Mouse (Mus musculus) myocyte (in vitro differentiated cells): ENCODE measurements around the gene Etv6.

ENCODE experiments used
- MAX ChIP-seq: IDR thresholded peaks from one replicate; pipeline ENCODE4 v1.6.1; 2011; ENCODE audit warnings: low read depth, mild to moderate bottlenecking, control low read depth
- POLR2A ChIP-seq: IDR thresholded peaks from one replicate; pipeline ENCODE4 v1.6.1; 2011; ENCODE audit warnings: low read depth, mild to moderate bottlenecking, control low read depth, moderate library complexity; ENCODE audit not compliant: insufficient read length

DNA sequence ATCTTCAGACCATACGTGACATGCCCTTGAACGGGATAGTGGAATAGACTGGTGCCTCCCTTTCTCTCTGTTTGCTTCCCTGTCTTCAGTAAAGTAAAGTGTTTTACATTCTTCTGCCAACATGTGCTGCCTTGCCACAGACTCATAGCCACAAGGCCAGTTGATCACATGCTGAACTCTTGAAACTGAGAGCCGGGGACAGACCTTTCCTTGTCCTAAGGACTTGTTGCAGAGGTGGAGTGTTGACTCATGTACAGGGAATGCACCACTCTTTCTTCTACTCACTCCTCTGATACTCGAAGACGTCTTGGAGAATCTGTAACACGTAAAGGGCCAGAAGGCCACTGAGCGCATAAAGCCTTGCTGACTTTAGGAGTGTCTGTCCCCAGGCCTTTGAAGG, 94.3 kb downstream of the Etv6 start:
- no peak for TF ChIP-seq POLR2A
- no peak for TF ChIP-seq MAX
